Comparison of ENCODE assay signal across 15 mouse cellular contexts in the genomic region with DNA sequence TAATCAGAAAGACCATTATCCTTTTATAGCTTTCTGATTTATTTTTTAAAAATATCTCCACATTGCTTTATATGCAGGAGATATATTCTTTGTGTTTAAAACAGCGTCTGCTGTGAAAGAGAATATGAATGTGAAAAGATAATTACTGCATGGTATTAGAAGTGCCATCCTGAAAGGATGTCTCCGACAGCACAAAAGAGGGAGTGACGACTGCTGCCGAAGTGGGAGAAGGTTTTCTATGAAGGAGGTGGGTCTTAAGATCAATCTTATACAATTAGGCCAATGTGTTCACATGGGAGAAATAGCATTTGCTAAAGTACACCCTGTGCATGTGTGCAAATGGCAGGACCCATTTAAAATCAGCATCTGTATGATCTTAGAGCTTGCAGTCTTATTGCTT.
"Had no signal": no experiment of that assay in that cellular context is flagged by ENCODE, and none has a peak within 500 bp of the region (broad histone marks: within the 10 kb centered on the region; RNA-seq: fewer than 3 reads in every experiment).

No protein-coding gene starts in this region.

- ATAC-seq: liver, embryonic 12.5 days had no signal

- DNase-seq: kidney, postnatal 25 days; layer of hippocampus, adult 9-11 months; liver; lung, adult 2 months; lung, postnatal 14 days; lung, postnatal 4 days; midbrain, embryonic 14.5 days; thymus, postnatal 25 days had no signal

- H3K27ac ChIP-seq: kidney, postnatal 0 days; layer of hippocampus, adult 2 months; limb, embryonic 10.5 days; limb, embryonic 13.5 days; liver, embryonic 12.5 days; liver, embryonic 15.5 days had no signal

- H3K9me3 ChIP-seq: limb, embryonic 10.5 days; limb, embryonic 13.5 days; liver, embryonic 12.5 days; liver, embryonic 15.5 days had no signal

- H3K4me2 ChIP-seq: limb, embryonic 13.5 days; liver, embryonic 12.5 days; liver, embryonic 15.5 days; midbrain, embryonic 11.5 days had no signal

- H3K36me3 ChIP-seq: limb, embryonic 10.5 days; limb, embryonic 13.5 days; liver, embryonic 12.5 days; liver, embryonic 15.5 days had no signal

- H3K27me3 ChIP-seq: limb, embryonic 13.5 days; liver, embryonic 12.5 days; liver, embryonic 15.5 days had no signal

- H3K9ac ChIP-seq: limb, embryonic 13.5 days; liver, embryonic 12.5 days; liver, embryonic 15.5 days had no signal

- H3K4me1 ChIP-seq: limb, embryonic 10.5 days; limb, embryonic 13.5 days; liver, embryonic 12.5 days; liver, embryonic 15.5 days had no signal

- H3K4me3 ChIP-seq: layer of hippocampus, adult 2 months; limb, embryonic 10.5 days; limb, embryonic 13.5 days; liver, embryonic 12.5 days; liver, embryonic 15.5 days had no signal
